Mouse (Mus musculus): ENCODE measurements around the gene Isca2. TPM values are rescaled to one million over a fixed set of nuclear protein-coding genes. Genes with fewer than 3 reads are reported as not detected.
A peak's percentile ranks its signal among the peaks of the same experiment; 100 is the strongest.

Gene Isca2
- polyA plus RNA-seq, 1 experiment from 2014 or later: 168 TPM

DNA sequence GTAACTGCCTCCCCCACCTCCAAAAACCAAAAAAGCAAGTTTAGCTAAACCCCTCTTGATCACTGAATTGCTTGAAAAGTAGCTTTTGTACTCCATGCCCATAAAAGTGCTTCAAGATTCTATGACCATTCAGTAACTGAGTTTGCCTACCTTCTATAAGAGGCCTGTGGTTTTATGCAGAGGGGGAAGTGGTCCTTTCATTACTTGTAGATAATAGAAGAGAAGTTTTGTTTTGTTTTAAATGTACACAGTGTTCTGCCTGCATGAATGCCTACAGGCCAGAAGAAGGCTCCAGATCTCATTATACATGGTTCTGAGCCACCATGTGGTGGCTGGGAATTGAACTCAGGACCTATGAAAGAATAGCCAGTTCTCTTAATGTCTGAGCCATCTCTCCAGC, 3.2 kb downstream of the Isca2 start:
- Histone ChIP-seq H3K4me1 (replicated peaks; ENCODE audit: insufficient read depth, low read length) (peaks cover 17% of the 10 kb centered on the region), H3K36me3 (ENCODE audit: insufficient read depth, low read length) (no peaks in the 10 kb centered on the region), H3K4me3 (replicated peaks; ENCODE audit: low read depth, low read length) (no peak overlapping the region), H3K9me3 (replicated peaks; ENCODE audit: low read length) (no peaks in the 10 kb centered on the region), H3K9ac (ENCODE audit: low read depth, low read length) (no peak overlapping the region), H3K4me2 (ENCODE audit: low read length) (no peak overlapping the region), H3K27me3 (ENCODE audit: insufficient read depth, low read length) (no peaks in the 10 kb centered on the region), H3K27ac (no peak overlapping the region)
- no peak for TF ChIP-seq CTCF (IDR thresholded peaks at IDR 0.05; ENCODE audit: low read depth)
- DNase-seq (ENCODE audit: low spot score): no peak
- no peak for ATAC-seq (replicated peaks; ENCODE audit: low FRiP score, low read depth)

DNA sequence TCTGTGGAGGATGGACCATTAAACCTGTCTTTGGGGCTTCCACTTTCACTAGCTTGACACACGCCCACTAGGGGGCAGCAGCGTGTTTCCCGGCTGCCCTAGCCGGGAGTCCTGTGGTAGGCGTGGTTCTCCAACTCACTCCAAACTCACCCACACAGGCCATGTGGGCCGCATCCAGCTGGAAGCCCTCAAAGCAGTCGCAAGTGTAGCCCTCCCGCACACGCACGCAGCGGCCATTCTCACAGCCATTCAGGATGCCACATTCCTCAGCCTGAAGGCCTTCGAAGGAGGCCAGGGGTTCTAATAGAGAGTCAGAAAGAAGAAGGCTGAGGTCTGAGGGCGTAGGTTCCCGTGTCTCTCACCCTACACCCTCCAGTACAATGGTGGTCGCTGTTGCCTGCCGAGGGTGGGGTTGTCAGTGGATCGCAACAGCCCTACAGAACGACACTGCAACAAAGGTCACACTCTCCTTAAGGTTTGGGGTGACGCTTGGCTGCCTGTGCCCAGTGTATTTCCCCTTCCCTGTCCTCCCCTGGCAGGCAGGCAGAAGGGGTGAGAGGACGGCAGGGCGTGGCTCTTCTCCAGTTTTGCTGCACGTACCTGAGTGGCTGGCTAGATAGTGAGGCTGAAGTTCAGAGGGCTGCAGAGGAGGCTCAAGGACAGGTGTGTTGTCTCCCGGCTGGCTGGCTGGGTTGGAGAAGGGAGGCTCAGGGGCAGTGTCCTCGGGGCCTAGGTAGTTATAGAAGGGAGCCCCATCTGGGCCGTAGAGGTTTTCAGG, 11.7 kb downstream of the Isca2 start:
- no peak overlapping the region for H3K9ac ChIP-seq (ENCODE audit: low read depth, low read length)
- no peaks in the 10 kb centered on the region for H3K27me3 ChIP-seq (ENCODE audit: insufficient read depth, low read length)
- peak; percentile 99 for TF ChIP-seq CTCF (IDR thresholded peaks at IDR 0.05; ENCODE audit: low read depth)
- DNase-seq (ENCODE audit: low spot score) (peak; percentile 97), ATAC-seq (replicated peaks; ENCODE audit: low FRiP score, low read depth) (peak; percentile 89)
- 0 out of 2 replicates have a peak, but pooled peaks cover 4% of the 10 kb centered on the region for H3K4me1 ChIP-seq (replicated peaks; ENCODE audit: insufficient read depth, low read length)
- no peak overlapping the region for H3K27ac ChIP-seq
- no peaks in the 10 kb centered on the region for H3K36me3 ChIP-seq (ENCODE audit: insufficient read depth, low read length)
- peak overlapping the region; percentile 23 for H3K4me2 ChIP-seq (ENCODE audit: low read length)
- H3K9me3 ChIP-seq (replicated peaks; ENCODE audit: low read length): no peaks in the 10 kb centered on the region
- 21% methylated on average over 25 of the region's 25 CpGs for WGBS
- H3K4me3 ChIP-seq (replicated peaks; ENCODE audit: low read depth, low read length): no peak overlapping the region

DNA sequence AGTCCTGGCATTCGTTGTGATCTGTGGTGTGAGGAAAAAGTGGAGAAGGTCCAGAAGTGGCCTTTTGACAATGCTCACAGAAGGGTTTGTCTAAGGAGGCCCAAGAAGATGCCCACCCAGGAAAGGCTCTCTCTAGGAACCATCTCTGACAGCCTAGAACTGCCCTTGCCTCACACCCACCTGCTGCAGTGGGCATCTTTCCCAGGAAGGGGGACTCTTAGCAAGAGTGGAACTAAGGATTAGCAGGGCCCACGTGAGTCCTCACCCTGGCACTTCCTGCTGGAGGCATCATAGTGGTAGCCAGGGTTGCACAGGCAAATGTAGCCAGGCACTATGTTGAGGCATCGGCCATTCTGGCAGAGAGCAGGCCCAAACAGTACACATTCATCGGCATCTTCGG, 13.0 kb downstream of the Isca2 start:
- Histone ChIP-seq H3K4me2 (ENCODE audit: low read length) (no peak overlapping the region), H3K9me3 (replicated peaks; ENCODE audit: low read length) (no peaks in the 10 kb centered on the region), H3K27ac (no peak overlapping the region), H3K36me3 (ENCODE audit: insufficient read depth, low read length) (no peaks in the 10 kb centered on the region), H3K4me1 (replicated peaks; ENCODE audit: insufficient read depth, low read length) (0 out of 2 replicates have a peak, but pooled peaks cover 4% of the 10 kb centered on the region), H3K4me3 (replicated peaks; ENCODE audit: low read depth, low read length) (no peak overlapping the region), H3K27me3 (ENCODE audit: insufficient read depth, low read length) (no peaks in the 10 kb centered on the region), H3K9ac (ENCODE audit: low read depth, low read length) (no peak overlapping the region)
- no peak for TF ChIP-seq CTCF (IDR thresholded peaks at IDR 0.05; ENCODE audit: low read depth)
- ATAC-seq (replicated peaks; ENCODE audit: low FRiP score, low read depth) (no peak), DNase-seq (ENCODE audit: low spot score) (no peak)
- WGBS: 78% methylated on average over 5 of the region's 5 CpGs

DNA sequence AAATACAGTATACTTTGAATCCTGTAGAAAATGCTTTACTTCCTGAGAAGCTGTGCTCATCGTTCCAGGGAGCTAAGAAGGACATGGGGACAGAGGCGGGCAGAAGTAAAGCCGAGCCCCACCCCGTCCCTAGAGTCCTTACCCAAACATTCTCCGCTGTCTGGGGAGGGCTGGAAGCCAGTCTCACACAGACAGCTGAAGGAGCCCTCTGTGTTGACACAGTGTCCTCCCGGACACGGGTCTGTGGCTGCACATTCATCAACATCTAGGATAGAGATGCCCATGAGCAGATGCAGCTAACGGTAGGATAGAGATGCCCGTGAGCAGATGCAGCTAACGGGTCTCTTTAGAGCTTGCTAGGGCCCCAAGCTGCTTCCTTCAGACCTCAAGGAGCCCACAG, 17.8 kb downstream of the Isca2 start:
- H3K9ac ChIP-seq (ENCODE audit: low read depth, low read length): no peak overlapping the region
- TF ChIP-seq CTCF (IDR thresholded peaks at IDR 0.05; ENCODE audit: low read depth): no peak
- no peaks in the 10 kb centered on the region for H3K4me1 ChIP-seq (replicated peaks; ENCODE audit: insufficient read depth, low read length)
- H3K4me3 ChIP-seq (replicated peaks; ENCODE audit: low read depth, low read length): no peak overlapping the region
- no peak overlapping the region for H3K27ac ChIP-seq
- no peak overlapping the region for H3K4me2 ChIP-seq (ENCODE audit: low read length)
- no peaks in the 10 kb centered on the region for H3K36me3 ChIP-seq (ENCODE audit: insufficient read depth, low read length)
- H3K9me3 ChIP-seq (replicated peaks; ENCODE audit: low read length): no peaks in the 10 kb centered on the region
- no peaks in the 10 kb centered on the region for H3K27me3 ChIP-seq (ENCODE audit: insufficient read depth, low read length)
- DNase-seq (ENCODE audit: low spot score) (peak; percentile 66), ATAC-seq (replicated peaks; ENCODE audit: low FRiP score, low read depth) (peak; percentile 55; the same call in 1 of the 2 replicates)
- WGBS: 26% methylated on average over 10 of the region's 10 CpGs

DNA sequence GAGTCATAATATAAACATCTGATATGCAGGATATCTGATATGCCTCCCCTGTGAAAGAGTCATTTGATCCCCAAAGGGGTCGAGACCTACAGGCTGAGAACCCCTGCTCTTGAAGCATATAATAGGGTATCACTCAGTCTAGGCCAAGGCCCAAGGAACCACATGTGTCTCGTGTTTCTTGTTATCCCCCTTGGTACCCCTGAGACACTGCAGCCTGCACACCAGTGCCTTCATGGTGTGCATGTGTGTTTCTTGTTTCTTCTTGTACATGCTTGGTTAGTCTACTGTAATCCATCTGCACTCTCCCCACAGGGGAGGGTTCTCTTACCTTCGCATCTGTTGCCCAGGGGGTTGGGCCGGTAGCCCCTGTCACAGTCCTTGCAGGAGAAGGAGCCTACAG, 19.6 kb downstream of the Isca2 start:
- no peaks in the 10 kb centered on the region for H3K4me1 ChIP-seq (replicated peaks; ENCODE audit: insufficient read depth, low read length)
- TF ChIP-seq CTCF (IDR thresholded peaks at IDR 0.05; ENCODE audit: low read depth): no peak
- no peak overlapping the region for H3K4me2 ChIP-seq (ENCODE audit: low read length)
- no peak overlapping the region for H3K9ac ChIP-seq (ENCODE audit: low read depth, low read length)
- H3K36me3 ChIP-seq (ENCODE audit: insufficient read depth, low read length): no peaks in the 10 kb centered on the region
- ATAC-seq (replicated peaks; ENCODE audit: low FRiP score, low read depth) (no peak; the same call in 1 of the 2 replicates), DNase-seq (ENCODE audit: low spot score) (no peak)
- H3K27me3 ChIP-seq (ENCODE audit: insufficient read depth, low read length): no peaks in the 10 kb centered on the region
- H3K9me3 ChIP-seq (replicated peaks; ENCODE audit: low read length): no peaks in the 10 kb centered on the region
- WGBS: 55% methylated on average over 4 of the region's 4 CpGs
- no peak overlapping the region for H3K27ac ChIP-seq
- H3K4me3 ChIP-seq (replicated peaks; ENCODE audit: low read depth, low read length): no peak overlapping the region

DNA sequence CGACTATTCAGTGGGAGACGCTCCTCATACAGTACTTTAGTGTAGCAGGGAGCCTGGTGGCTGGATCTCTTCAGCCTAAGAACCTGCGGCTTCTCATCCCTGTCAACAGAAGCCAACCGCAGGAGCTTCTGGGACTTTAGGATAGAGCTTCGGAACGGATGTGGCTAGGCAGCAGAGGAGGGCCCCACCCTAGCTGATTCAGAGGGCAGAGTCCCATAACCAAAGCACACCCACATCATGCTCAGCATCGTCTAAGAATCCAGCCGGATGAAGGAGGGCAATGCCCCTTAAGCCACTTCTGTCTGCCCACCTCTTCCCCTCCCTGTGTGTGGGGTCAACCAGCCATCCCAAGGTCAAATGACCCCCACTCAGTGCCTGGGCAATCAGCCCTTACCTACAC, 21.6 kb downstream of the Isca2 start:
- Histone ChIP-seq H3K36me3 (ENCODE audit: insufficient read depth, low read length) (no peaks in the 10 kb centered on the region), H3K27ac (no peak overlapping the region), H3K4me1 (replicated peaks; ENCODE audit: insufficient read depth, low read length) (no peaks in the 10 kb centered on the region), H3K9ac (ENCODE audit: low read depth, low read length) (no peak overlapping the region), H3K27me3 (ENCODE audit: insufficient read depth, low read length) (no peaks in the 10 kb centered on the region; the same call in 1 of the 2 replicates), H3K4me2 (ENCODE audit: low read length) (no peak overlapping the region), H3K4me3 (replicated peaks; ENCODE audit: low read depth, low read length) (no peak overlapping the region), H3K9me3 (replicated peaks; ENCODE audit: low read length) (no peaks in the 10 kb centered on the region)
- TF ChIP-seq CTCF (IDR thresholded peaks at IDR 0.05; ENCODE audit: low read depth): no peak
- DNase-seq (ENCODE audit: low spot score): no peak
- 85% methylated on average over 8 of the region's 8 CpGs for WGBS
- ATAC-seq (replicated peaks; ENCODE audit: low FRiP score, low read depth): no peak

Measured in kidney, postnatal 0 days (tissue).